Mouse (Mus musculus) heart, adult 2 months (tissue): ENCODE measurements around the gene Fam208a. TPM values are rescaled to one million over a fixed set of nuclear protein-coding genes. Genes with fewer than 3 reads are reported as not detected.

ENCODE experiments used
- DNase-seq, 2 experiments: peaks; one replicate each; pipeline ENCODE4 v3.0.0; 2021
- H3K27ac ChIP-seq: fragments of 200-600 bp; 2 replicates; pipeline ENCODE4 v1.8.1; 2022
- H3K27me3 ChIP-seq: fragments of 200-500 bp; 2 replicates; pipeline ENCODE4 v1.6.1; 2012; ENCODE audit warnings: mild to moderate bottlenecking, low read length, inconsistent platforms, mixed read lengths; ENCODE audit not compliant: control insufficient read depth, insufficient read depth
- H3K36me3 ChIP-seq: fragments of 200-500 bp; 2 replicates; pipeline ENCODE4 v1.6.1; 2012; ENCODE audit warnings: low read length, inconsistent platforms; ENCODE audit not compliant: control insufficient read depth, insufficient read depth
- H3K4me1 ChIP-seq: fragments of 200-500 bp; 2 replicates; pipeline ENCODE4 v1.6.1; 2011; ENCODE audit warnings: low read length; ENCODE audit not compliant: control insufficient read depth, insufficient read depth
- H3K4me3 ChIP-seq: fragments of 200-600 bp; 2 replicates; pipeline ENCODE4 v1.8.1; 2022
- H3K79me2 ChIP-seq: fragments of 200-500 bp; replicated peaks from 2 replicates; pipeline ENCODE4 v1.6.1; 2012; ENCODE audit warnings: mild to moderate bottlenecking, inconsistent platforms, low read length, moderate library complexity, mixed read lengths; ENCODE audit not compliant: control insufficient read depth, insufficient read depth
- H3K9ac ChIP-seq: fragments of 200-500 bp; 2 replicates; pipeline ENCODE4 v1.6.1; 2012; ENCODE audit warnings: low read depth, mild to moderate bottlenecking, control low read depth, inconsistent platforms, low read length, mixed read lengths
- CTCF ChIP-seq: fragments of 200-600 bp; IDR thresholded peaks from 2 replicates; pipeline ENCODE4 v1.8.1; 2022; ENCODE audit warnings: antibody characterized with exemption, mild to moderate bottlenecking, moderate library complexity
- EP300 ChIP-seq: fragments of 200-500 bp; IDR thresholded peaks from 2 replicates; pipeline ENCODE4 v1.6.1; 2011; ENCODE audit warnings: low read depth, low read length, control low read depth; ENCODE audit not compliant: insufficient read depth
- POLR2A ChIP-seq: fragments of 200-500 bp; IDR thresholded peaks from 2 replicates; pipeline ENCODE4 v1.6.1; 2011; ENCODE audit warnings: mild to moderate bottlenecking, low read depth, low read length, control low read depth; ENCODE audit not compliant: insufficient read depth
- WGBS: fragments of 180-500 bp; shearing (Covaris S2); methylation state at CpG from one replicate; pipeline ENCODE4 v1.1.7; 2018; 5-methylcytosine and 5-hydroxymethylcytosine counted together
- intact Hi-C: fragments of 180-260 bp; cut with DNase I; formaldehyde crosslinking; loops from one replicate; pipeline ENCODE4 v1.15.1; 2025
- polyA plus RNA-seq: library from polyadenylated mRNA; depleted of rRNA; stranded (reverse); fragments of >200 nt; gene quantifications from 2 replicates; pipeline ENCODE4 v1.2.3, GENCODE M21; 2012
- total RNA-seq, 2 experiments: library from RNA; stranded (reverse); gene quantifications; 2 replicates each; pipeline ENCODE4 v1.2.3; 2021

Fam208a gene
- total and polyA plus RNA-seq, 3 experiments = 3.3 to 11.4 (median 9.8) TPM

DNA sequence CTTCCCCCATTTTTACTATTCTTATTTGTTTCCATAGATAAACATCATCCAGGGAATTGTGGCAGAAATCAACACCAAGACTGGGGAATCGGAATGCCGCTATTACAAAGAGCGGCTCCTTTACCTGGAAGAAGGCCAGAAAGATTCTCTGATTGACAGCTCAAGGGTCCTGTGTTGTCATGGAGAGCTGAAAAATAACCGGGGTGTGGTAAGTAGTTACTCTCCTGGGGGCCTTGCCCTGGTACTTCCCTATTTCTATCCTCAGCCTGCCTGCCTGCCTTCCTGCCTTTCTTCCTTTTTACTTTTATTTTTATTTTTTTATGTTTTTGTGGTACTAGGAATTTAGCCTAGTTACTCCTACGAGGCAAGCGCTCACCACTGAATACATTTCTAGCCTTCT, 31.1 kb upstream of the Fam208a start:
- intact Hi-C loops = no loop called here
- 81% methylated on average over 6 of the region's 6 CpGs for WGBS

DNA sequence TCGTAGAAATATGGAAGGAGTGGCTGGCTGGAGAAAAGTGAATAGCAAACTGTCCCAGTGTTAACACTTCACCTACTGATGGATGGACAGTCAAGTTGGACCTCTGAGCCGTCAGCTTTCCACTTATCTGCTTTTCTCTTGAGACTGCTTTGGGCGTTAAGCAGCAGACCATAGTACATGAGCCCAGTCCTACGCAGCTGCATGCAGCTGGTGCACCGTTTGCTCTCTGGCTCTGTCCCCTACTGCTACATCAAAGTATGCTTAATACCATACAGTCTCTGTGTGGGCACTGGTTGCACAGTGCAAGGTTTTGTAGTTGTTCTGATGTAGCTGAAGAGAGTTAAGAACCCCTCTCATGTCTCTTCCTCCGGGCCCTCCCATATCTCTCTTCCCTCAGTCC, 28.1 kb upstream of the Fam208a start:
- Histone ChIP-seq H3K4me3 (no peak overlapping the region), H3K27ac (no peak overlapping the region), H3K9ac (no peak overlapping the region), H3K79me2 (no peaks in the 10 kb centered on the region), H3K36me3 (peaks cover 15% of the 10 kb centered on the region), H3K27me3 (no peaks in the 10 kb centered on the region), H3K4me1 (peaks cover 10% of the 10 kb centered on the region)
- peak in 1 of 2 experiments; percentile 37 for DNase-seq
- intact Hi-C loops = no loop called here
- WGBS = 73% methylated on average over 6 of the region's 6 CpGs
- TF ChIP-seq POLR2A = no peak
- TF ChIP-seq EP300 = no peak
- TF ChIP-seq CTCF = no peak

More for the DNA sequence above, 31.1 kb upstream of the Fam208a start:
- Histone ChIP-seq H3K4me1 (peaks cover 8% of the 10 kb centered on the region), H3K4me3 (no peak overlapping the region), H3K79me2 (no peaks in the 10 kb centered on the region), H3K9ac (no peak overlapping the region), H3K27me3 (no peaks in the 10 kb centered on the region), H3K27ac (no peak overlapping the region), H3K36me3 (peaks cover 14% of the 10 kb centered on the region)
- TF ChIP-seq EP300 = no peak
- no peak for TF ChIP-seq CTCF
- no peak for TF ChIP-seq POLR2A
- DNase-seq = peak in 1 of 2 experiments; percentile 21

DNA sequence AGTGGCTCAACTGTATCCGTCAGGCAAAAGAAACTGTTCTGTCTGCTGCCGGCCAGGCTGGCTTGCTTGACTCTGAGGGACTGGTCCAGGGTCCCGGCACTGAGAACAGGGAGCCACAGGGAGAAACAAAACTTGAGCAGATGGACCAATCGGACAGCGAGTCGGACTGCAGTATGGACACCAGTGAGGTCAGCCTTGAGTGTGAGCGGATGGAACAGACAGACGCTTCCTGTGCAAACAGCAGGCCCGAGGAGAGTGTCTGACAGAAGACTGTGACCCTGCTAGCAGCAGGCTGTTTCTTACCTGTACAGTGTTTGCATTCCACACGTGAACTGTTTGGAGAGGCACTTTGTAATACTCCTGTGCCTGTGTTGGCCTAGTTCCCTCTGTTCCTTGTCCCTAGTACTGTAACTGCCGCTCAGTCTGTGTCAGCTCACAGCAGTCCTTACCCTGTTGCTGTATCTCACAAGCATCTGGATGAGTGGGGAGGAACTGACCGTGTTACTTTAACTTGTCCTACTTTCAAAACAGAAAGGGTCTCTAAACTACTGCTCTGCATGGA, 26.8 kb upstream of the Fam208a start:
- intact Hi-C loops = loop anchor here (2.0 kb wide), 1 partner anchor 59 kb away; no protein-coding TSS in a partner anchor
- Histone ChIP-seq H3K9ac (no peak overlapping the region), H3K36me3 (peaks cover 15% of the 10 kb centered on the region), H3K27me3 (no peaks in the 10 kb centered on the region), H3K79me2 (no peaks in the 10 kb centered on the region), H3K4me1 (peaks cover 10% of the 10 kb centered on the region), H3K4me3 (no peak overlapping the region), H3K27ac (peak overlapping the region; percentile 29)
- WGBS = 70% methylated on average over 12 of the region's 12 CpGs
- DNase-seq = no peak
- TF ChIP-seq POLR2A = no peak
- TF ChIP-seq CTCF = no peak
- no peak for TF ChIP-seq EP300

DNA sequence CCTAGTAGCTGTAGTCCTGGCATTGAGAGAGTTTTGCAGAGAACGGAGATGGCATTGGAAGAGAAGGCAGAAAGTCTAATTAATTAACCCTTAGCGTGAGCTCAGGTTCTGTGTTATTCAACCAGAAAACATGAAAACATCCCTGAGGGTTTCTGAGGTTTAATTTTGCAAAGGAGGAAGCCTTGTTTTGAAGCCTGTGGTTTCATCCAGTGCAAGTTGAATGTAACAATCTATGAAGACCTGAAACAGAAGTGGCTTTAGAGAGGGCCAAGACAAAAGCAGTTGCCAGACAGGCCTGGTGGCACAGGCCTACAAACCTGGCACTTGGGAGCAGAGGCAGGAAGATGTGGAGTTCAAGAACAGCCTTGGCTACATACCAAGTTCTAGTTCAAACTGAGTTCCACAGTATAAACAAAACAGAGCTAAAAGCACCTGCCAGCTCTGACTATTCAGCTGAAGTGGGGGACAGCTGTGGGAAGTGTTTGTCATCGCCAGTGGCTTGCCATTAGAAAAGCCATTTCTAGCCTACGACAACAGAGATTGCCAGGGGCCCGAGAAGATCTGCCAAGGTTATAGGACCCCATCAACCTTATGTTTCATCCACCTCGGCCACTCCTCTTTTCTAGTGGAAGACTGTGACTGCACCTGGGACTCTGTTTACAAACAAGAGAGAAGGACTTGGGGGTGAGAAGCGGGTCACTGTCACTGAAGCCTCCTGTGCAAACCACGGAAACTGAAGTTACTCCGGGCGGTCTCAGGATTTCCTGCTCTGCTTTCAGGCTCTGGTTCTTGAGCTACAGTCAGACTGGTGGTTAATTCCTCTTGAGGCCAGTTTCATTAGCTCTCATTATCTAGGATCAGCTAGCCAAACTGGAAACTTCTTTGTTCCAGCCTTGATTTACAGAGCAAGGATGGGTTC, 26.0 kb upstream of the Fam208a start:
- DNase-seq = peak in 1 of 2 experiments; percentile 38
- Histone ChIP-seq H3K79me2 (no peaks in the 10 kb centered on the region), H3K4me1 (peaks cover 10% of the 10 kb centered on the region), H3K27me3 (no peaks in the 10 kb centered on the region), H3K36me3 (peaks cover 13% of the 10 kb centered on the region), H3K27ac (peak overlapping the region; percentile 29), H3K4me3 (no peak overlapping the region), H3K9ac (no peak overlapping the region)
- TF ChIP-seq EP300 (no peak), POLR2A (no peak), CTCF (no peak)
- intact Hi-C loops = loop anchor here (2.0 kb wide), 1 partner anchor 60 kb away; no protein-coding TSS in a partner anchor
- WGBS = 44% methylated on average over 10 of the region's 10 CpGs

DNA sequence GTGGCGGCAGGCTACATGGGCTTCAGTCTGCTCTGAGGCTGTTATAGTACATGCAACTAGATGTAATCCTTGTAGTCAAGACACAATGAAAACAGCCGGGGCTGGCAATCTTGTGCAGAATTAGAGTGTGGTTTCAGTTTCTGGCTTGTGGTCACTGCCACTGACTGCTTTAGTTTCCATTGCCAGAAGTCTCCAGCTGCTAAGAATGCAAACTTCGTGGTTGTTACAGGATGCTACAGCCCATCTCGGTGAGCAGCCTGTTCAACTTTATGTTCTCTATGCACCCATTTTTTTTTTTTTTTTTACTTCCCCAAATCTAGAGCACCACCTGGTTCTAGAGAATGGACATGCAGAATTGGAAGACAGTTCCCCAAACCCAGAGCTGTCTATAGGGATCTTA, 23.2 kb upstream of the Fam208a start:
- Histone ChIP-seq H3K79me2 (no peaks in the 10 kb centered on the region), H3K9ac (no peak overlapping the region), H3K4me3 (no peak overlapping the region), H3K36me3 (peaks cover 11% of the 10 kb centered on the region; the same call in 1 of the 2 replicates), H3K4me1 (peaks cover 12% of the 10 kb centered on the region), H3K27ac (peak overlapping the region; percentile 9; the same call in 1 of the 2 replicates), H3K27me3 (no peaks in the 10 kb centered on the region)
- intact Hi-C loops = no loop called here
- 0 out of 2 replicates have a peak, but pooled peaks have one; percentile 6 for TF ChIP-seq EP300
- TF ChIP-seq CTCF = no peak
- 68% methylated on average over 4 of the region's 4 CpGs for WGBS
- peak in 1 of 2 experiments; percentile 52 for DNase-seq
